Comparison of ENCODE assay signal across 16 mouse cellular contexts in genomic region chr1:84599025-84599424, GRCm38 (mm10).
"Had no signal": no experiment of that assay in that cellular context is flagged by ENCODE, and none has a peak within 500 bp of the region (broad histone marks: within the 10 kb centered on the region; RNA-seq: fewer than 3 reads in every experiment).

No protein-coding gene starts in this region.

- H3K4me2 ChIP-seq: kidney, embryonic 15.5 days; liver, embryonic 11.5 days; liver, embryonic 15.5 days had no signal

- ATAC-seq: intestine, embryonic 16.5 days; lung, postnatal 0 days had no signal

- H3K9me3 ChIP-seq: kidney, embryonic 15.5 days; limb, embryonic 10.5 days; liver, embryonic 15.5 days had no signal

- H3K9ac ChIP-seq: kidney, embryonic 15.5 days; liver, embryonic 15.5 days had no signal

- DNase-seq: kidney, adult 2 months; kidney, postnatal 14 days; lung, adult 2 months; lung, postnatal 36 days; retina, postnatal 1 day; right cerebral cortex, postnatal 4 days; spleen, adult 18-20 months; thymus, adult 2 months; thymus, postnatal 25 days had no signal

- H3K36me3 ChIP-seq: kidney, embryonic 15.5 days; limb, embryonic 10.5 days; liver, embryonic 15.5 days had no signal

- H3K4me1 ChIP-seq: kidney, embryonic 15.5 days; limb, embryonic 10.5 days; liver, embryonic 15.5 days had no signal

- H3K27me3 ChIP-seq: kidney, embryonic 15.5 days; liver, embryonic 15.5 days had no signal

- H3K27ac ChIP-seq: kidney, embryonic 15.5 days; left cerebral cortex, adult 2 months; limb, embryonic 10.5 days; liver, embryonic 15.5 days had no signal

- H3K4me3 ChIP-seq: kidney, embryonic 15.5 days; left cerebral cortex, adult 2 months; limb, embryonic 10.5 days; liver, embryonic 15.5 days had no signal
